Mouse (Mus musculus) heart, postnatal 0 days (tissue): Measurements from ENCODE around the gene Efnb2.

Experiments used
- CTCF ChIP-seq: IDR thresholded peaks from 2 replicates; pipeline ENCODE4 v1.5.1; 2016; ENCODE audit warnings: antibody characterized with exemption, control low read depth, low read depth
- EP300 ChIP-seq: IDR thresholded peaks from 2 replicates; pipeline ENCODE4 v1.6.1; 2016; ENCODE audit warnings: antibody characterized with exemption, low read depth

GRCm38 (mm10) chr8:8624017-8624416 lies 37.0 kb downstream of the Efnb2 start:
- no peak for TF ChIP-seq CTCF
- no peak for TF ChIP-seq EP300
